8 mouse cellular contexts compared by ENCODE assay signal in genomic region chr19:4439161-4439801, GRCm38 (mm10). TPM values are rescaled to one million over a fixed set of nuclear protein-coding genes. Genes with fewer than 3 reads are reported as not detected.
A peak's percentile ranks its signal among the peaks of the same experiment; 100 is the strongest.
DNase-seq lines count a peak whose midpoint lies in the region; ATAC-seq and TF ChIP-seq lines count a peak whose summit lies in the region.

Gene Rhod (minus strand): TSS chr19:4439432.

- DNase-seq in spleen, adult 2 months (ENCODE audit: low read depth in 1 of 2, low spot score in 2 of 2), result peak in 1 of 2 experiments; percentile 21
- DNase-seq in spleen, postnatal 4 days (ENCODE audit: low spot score in 2 of 2), result no peak
- DNase-seq in embryonic facial prominence, embryonic 14.5 days (ENCODE audit: low spot score), result peak; percentile 68
- peak; percentile 74 to 76 for DNase-seq in heart, postnatal 10 days
- no peak for DNase-seq in large intestine, adult 2 months (ENCODE audit: low read depth, low spot score)
- DNase-seq in urinary bladder, postnatal 14 days (ENCODE audit: low spot score), result peak; percentile 77

- no peak for TF ChIP-seq CTCF in spleen, adult 2 months (IDR thresholded peaks at IDR 0.05; ENCODE audit: extremely low read depth, insufficient read depth, insufficient read length, insufficient replicate concordance)

- H3K4me3 ChIP-seq in spleen, adult 2 months (ENCODE audit: extremely low read depth, insufficient read depth, insufficient read length), result peak within 1 kb of the TSS; percentile 39; the same call in 1 of the 2 replicates
- peak within 1 kb of the TSS; percentile 75 for H3K4me3 ChIP-seq in embryonic facial prominence, embryonic 14.5 days (ENCODE audit: low read depth, low read length)
- peak within 1 kb of the TSS; percentile 57 for H3K4me3 ChIP-seq in midbrain, embryonic 12.5 days

- no peaks in the 10 kb centered on the region for H3K36me3 ChIP-seq in spleen, adult 2 months (ENCODE audit: control insufficient read depth, insufficient read depth, low read length)
- peaks cover 8% of the 10 kb centered on the region for H3K36me3 ChIP-seq in embryonic facial prominence, embryonic 14.5 days (ENCODE audit: control insufficient read depth, insufficient read depth, low read length)
- H3K36me3 ChIP-seq in midbrain, embryonic 12.5 days, result no peaks in the 10 kb centered on the region

- intact Hi-C loops in heart, postnatal 10 days (cut with DNase I), result no loop called here

- H3K4me2 ChIP-seq in embryonic facial prominence, embryonic 14.5 days (ENCODE audit: low read depth, low read length), result peak within 1 kb of the TSS; percentile 94
- H3K4me2 ChIP-seq in midbrain, embryonic 12.5 days (replicated peaks), result peak within 1 kb of the TSS; percentile 75

- no peak within 1 kb of the TSS; the same call in 1 of the 2 replicates for H3K27ac ChIP-seq in spleen, adult 2 months (ENCODE audit: insufficient read depth, low read length)
- peak within 1 kb of the TSS; percentile 70 for H3K27ac ChIP-seq in embryonic facial prominence, embryonic 14.5 days (replicated peaks; ENCODE audit: low read depth, low read length)
- H3K27ac ChIP-seq in midbrain, embryonic 12.5 days (replicated peaks), result no peak within 1 kb of the TSS

- peak; percentile 74 for ATAC-seq in embryonic facial prominence, embryonic 14.5 days (ENCODE audit: low read depth)
- ATAC-seq in midbrain, embryonic 12.5 days (ENCODE audit: low FRiP score, low read depth), result 0 out of 2 replicates have a peak, but pooled peaks have one; percentile 30
- no peak for ATAC-seq in erythroid progenitor cell, adult 5-6 weeks (replicated peaks; ENCODE audit: low FRiP score, poor library complexity, severe bottlenecking)

- 3% methylated on average over 44 of the region's 51 CpGs for WGBS in spleen, adult 2 months
- under 1% methylated on average over 33 of the region's 51 CpGs for WGBS in embryonic facial prominence, embryonic 14.5 days
- WGBS in large intestine, adult 2 months, result 1% methylated on average over 50 of the region's 51 CpGs
- under 1% methylated on average over 43 of the region's 51 CpGs for WGBS in midbrain, embryonic 12.5 days

- TF ChIP-seq POLR2A in spleen, adult 2 months (IDR thresholded peaks at IDR 0.05; ENCODE audit: low read depth, low read length), result no peak

- no peaks in the 10 kb centered on the region for H3K9me3 ChIP-seq in embryonic facial prominence, embryonic 14.5 days (ENCODE audit: control insufficient read depth, low read length)
- no peaks in the 10 kb centered on the region for H3K9me3 ChIP-seq in midbrain, embryonic 12.5 days

- peaks cover 13% of the 10 kb centered on the region for H3K27me3 ChIP-seq in spleen, adult 2 months (ENCODE audit: control insufficient read depth, insufficient read depth, low read length)
- no peaks in the 10 kb centered on the region for H3K27me3 ChIP-seq in embryonic facial prominence, embryonic 14.5 days (replicated peaks; ENCODE audit: control insufficient read depth, insufficient read depth, low read length)
- H3K27me3 ChIP-seq in midbrain, embryonic 12.5 days, result peaks cover 39% of the 10 kb centered on the region

- peaks cover 4% of the 10 kb centered on the region for H3K4me1 ChIP-seq in spleen, adult 2 months (ENCODE audit: control insufficient read depth, insufficient read depth, insufficient read length)
- peaks cover 24% of the 10 kb centered on the region for H3K4me1 ChIP-seq in embryonic facial prominence, embryonic 14.5 days (ENCODE audit: control insufficient read depth, insufficient read depth, low read length)
- peaks cover 22% of the 10 kb centered on the region for H3K4me1 ChIP-seq in midbrain, embryonic 12.5 days

- H3K9ac ChIP-seq in embryonic facial prominence, embryonic 14.5 days (ENCODE audit: low read depth, low read length), result peak within 1 kb of the TSS; percentile 82
- peak within 1 kb of the TSS; percentile 64 for H3K9ac ChIP-seq in midbrain, embryonic 12.5 days (replicated peaks)

RNA-seq across cellular contexts. Expression of gene Rhod, which starts in this region (rescaled TPM):
- polyA plus RNA-seq in spleen, adult 2 months (2012; rRNA removed), result 4.0 and 4.9 TPM in 2 replicates
- 30.0 and 40.4 TPM in 2 replicates for polyA plus RNA-seq in embryonic facial prominence, embryonic 14.5 days (2014; fragmentation: Nextera tagmentation; extraction: Ambion mirVana)
- total RNA-seq in heart, postnatal 10 days (2021), result 10 to 100 TPM in 1 of 2 experiments, 1 to 10 TPM in 1; 8.5 to 10.6 TPM
- 46.4 and 88.5 TPM in 2 replicates for polyA plus RNA-seq in large intestine, adult 2 months (2012; rRNA removed)
- polyA plus RNA-seq in midbrain, embryonic 12.5 days (2016; fragmentation: Nextera tagmentation; extraction: Ambion mirVana), result 6.7 and 10.3 TPM in 2 replicates
- total RNA-seq in erythroid progenitor cell, adult 5-6 weeks (2015; ENCODE audit: low replicate concordance), result not detected in 2 replicates
- not detected in 2 replicates for total RNA-seq in erythroid progenitor cell, adult 5-6 weeks (2017; ENCODE audit: low replicate concordance)

Comparison
In these comparisons a context has a peak if more than half of its experiments do, and no peak if none do; other contexts are left out.
1. RNA of gene Rhod (total RNA-seq): 8.5 to 10.6 TPM in heart, postnatal 10 days; not detected in erythroid progenitor cell, adult 5-6 weeks; every median in the first group is over 4 times any median in the second.
2. DNase-seq: peak in embryonic facial prominence, embryonic 14.5 days (single experiment), heart, postnatal 10 days (2 of 2) and urinary bladder, postnatal 14 days (single experiment); none in spleen, postnatal 4 days (0 of 2) and large intestine, adult 2 months (single experiment).
3. Peak in every context shown above with its lines, with median percentiles within 50 percentile points of each other: H3K4me3 ChIP-seq.